Mouse (Mus musculus) embryonic facial prominence, embryonic 12.5 days (tissue): Measurements from ENCODE around the gene Col9a3. TPM values are rescaled to one million over a fixed set of nuclear protein-coding genes. Genes with fewer than 3 reads are reported as not detected.
A peak's percentile ranks its signal among the peaks of the same experiment; 100 is the strongest.

Source experiments
- ATAC-seq: fragments of 200-750 bp; cut with Nextera tagmentation; 2 replicates; pipeline ENCODE4 v1.8.0; 2017; ENCODE audit not compliant: insufficient number of reproducible peaks, insufficient read depth, low FRiP score, low TSS enrichment
- H3K27ac ChIP-seq: fragments of 300-500 bp; sonication (generic); 2 replicates; pipeline ENCODE4 v1.5.1; 2016; ENCODE audit warnings: mild to moderate bottlenecking
- H3K27me3 ChIP-seq: fragments of 300-500 bp; sonication (generic); 2 replicates; pipeline ENCODE4 v1.6.1; 2016; ENCODE audit warnings: mild to moderate bottlenecking, moderate library complexity
- H3K36me3 ChIP-seq: fragments of 300-500 bp; sonication (generic); 2 replicates; pipeline ENCODE4 v1.6.1; 2016; ENCODE audit warnings: mild to moderate bottlenecking
- H3K4me1 ChIP-seq: fragments of 300-500 bp; sonication (generic); 2 replicates; pipeline ENCODE4 v1.6.1; 2016
- H3K4me2 ChIP-seq: fragments of 300-500 bp; sonication (generic); replicated peaks from 2 replicates; pipeline ENCODE4 v1.6.1; 2016; ENCODE audit warnings: mild to moderate bottlenecking, moderate library complexity
- H3K4me3 ChIP-seq: fragments of 300-500 bp; sonication (generic); 2 replicates; pipeline ENCODE4 v1.5.1; 2016; ENCODE audit warnings: mild to moderate bottlenecking
- H3K9ac ChIP-seq: fragments of 300-500 bp; sonication (generic); 2 replicates; pipeline ENCODE4 v1.6.1; 2016; ENCODE audit warnings: mild to moderate bottlenecking, moderate library complexity
- H3K9me3 ChIP-seq: fragments of 300-500 bp; sonication (generic); 2 replicates; pipeline ENCODE4 v1.6.1; 2016; ENCODE audit warnings: mild to moderate bottlenecking, moderate library complexity
- WGBS: fragments of 180-500 bp; shearing (Covaris S2); methylation state at CpG from one replicate; pipeline ENCODE4 v1.1.7; 2016; 5-methylcytosine and 5-hydroxymethylcytosine counted together
- polyA plus RNA-seq: library from polyadenylated mRNA; unstranded; fragments of >200 nt; fragmentation: Nextera tagmentation; extraction: Ambion mirVana; gene quantifications from 2 replicates; pipeline ENCODE4 v1.2.1, GENCODE M21; 2016

Gene Col9a3
- 124 and 159 TPM in 2 replicates for polyA plus RNA-seq

DNA sequence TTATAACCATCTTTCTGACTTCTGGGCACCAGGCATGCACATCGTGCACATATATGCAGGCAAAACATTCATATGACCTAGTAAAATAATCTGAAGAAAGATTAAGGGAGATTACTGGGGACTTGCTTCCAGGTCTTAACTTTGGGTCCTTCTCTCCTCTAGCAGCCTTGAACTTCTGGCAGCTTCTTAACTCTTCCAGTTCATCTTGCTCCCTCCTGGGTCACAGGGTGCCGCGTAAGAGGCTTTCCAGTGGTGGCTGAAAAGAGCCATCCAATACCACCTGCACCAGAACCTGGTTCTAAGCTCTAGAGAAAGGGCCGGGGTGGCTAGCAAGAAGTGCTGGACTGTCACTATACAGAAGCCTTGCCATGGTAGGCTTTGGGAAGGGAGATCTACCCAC, at the start of gene Col9a3:
TSS of gene Col9a3 (plus strand) at position 301 of the 400 bp plus-strand sequence.
- peak within 1 kb of the TSS; percentile 51 for H3K9ac ChIP-seq
- H3K27me3 ChIP-seq, result peaks cover 38% of the 10 kb centered on the region
- H3K27ac ChIP-seq, result peak within 1 kb of the TSS; percentile 55
- H3K4me1 ChIP-seq, result peaks cover 22% of the 10 kb centered on the region
- ATAC-seq, result no peak
- H3K4me2 ChIP-seq, result peak within 1 kb of the TSS; percentile 63
- 43% methylated on average over 4 of the region's 4 CpGs for WGBS
- H3K9me3 ChIP-seq, result no peaks in the 10 kb centered on the region
- H3K4me3 ChIP-seq, result peak within 1 kb of the TSS; percentile 37
- H3K36me3 ChIP-seq, result peaks cover 34% of the 10 kb centered on the region

DNA sequence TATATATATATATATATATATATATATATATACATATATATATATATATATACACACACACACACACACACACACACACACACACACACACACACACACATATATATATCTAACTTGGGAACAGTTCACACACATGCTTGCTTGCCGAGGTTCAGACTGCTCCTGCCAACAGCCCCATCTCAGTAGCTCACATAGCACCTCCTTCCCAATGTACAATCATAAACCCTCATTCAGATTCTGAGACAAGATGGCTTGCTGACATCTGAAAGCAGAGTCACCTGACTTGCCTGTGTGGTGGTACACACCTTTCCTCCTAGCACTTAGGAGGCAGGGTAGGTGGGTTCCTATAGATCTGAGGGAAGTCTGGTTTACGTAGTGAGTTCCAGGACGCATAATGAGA, 45.2 kb upstream of the Col9a3 start:
- 67% methylated on average over 3 of the region's 3 CpGs for WGBS
- H3K4me3 ChIP-seq, result no peak overlapping the region
- H3K36me3 ChIP-seq, result no peaks in the 10 kb centered on the region
- H3K4me2 ChIP-seq, result no peak overlapping the region
- H3K9me3 ChIP-seq, result no peaks in the 10 kb centered on the region
- H3K9ac ChIP-seq, result no peak overlapping the region
- ATAC-seq, result no peak
- H3K27ac ChIP-seq, result no peak overlapping the region
- no peaks in the 10 kb centered on the region for H3K27me3 ChIP-seq
- H3K4me1 ChIP-seq, result peaks cover 6% of the 10 kb centered on the region

DNA sequence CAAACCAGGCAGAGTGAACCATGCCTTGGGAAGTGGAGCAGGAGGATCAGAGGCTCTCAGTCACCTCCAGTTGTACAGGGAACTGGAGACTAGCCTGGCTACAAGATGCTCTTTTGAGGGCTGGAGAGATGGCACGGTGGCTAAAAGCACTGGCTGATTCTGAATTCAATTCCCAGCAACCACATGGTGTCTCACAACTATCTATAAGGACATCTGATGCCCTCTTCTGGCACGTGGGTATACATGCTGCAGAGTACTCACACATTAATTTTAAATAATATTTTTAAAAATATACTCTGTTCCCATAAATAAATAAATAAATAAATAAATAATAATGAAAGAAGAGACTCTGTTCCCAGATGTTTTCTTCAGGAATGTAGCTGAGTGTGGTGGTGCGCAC, 42.4 kb upstream of the Col9a3 start:
- Histone ChIP-seq H3K36me3 (no peaks in the 10 kb centered on the region), H3K9ac (no peak overlapping the region), H3K27me3 (no peaks in the 10 kb centered on the region), H3K4me1 (no peaks in the 10 kb centered on the region), H3K9me3 (no peaks in the 10 kb centered on the region), H3K27ac (no peak overlapping the region), H3K4me2 (no peak overlapping the region), H3K4me3 (no peak overlapping the region)
- no peak for ATAC-seq
- WGBS, result 47% methylated on average over 3 of the region's 3 CpGs

DNA sequence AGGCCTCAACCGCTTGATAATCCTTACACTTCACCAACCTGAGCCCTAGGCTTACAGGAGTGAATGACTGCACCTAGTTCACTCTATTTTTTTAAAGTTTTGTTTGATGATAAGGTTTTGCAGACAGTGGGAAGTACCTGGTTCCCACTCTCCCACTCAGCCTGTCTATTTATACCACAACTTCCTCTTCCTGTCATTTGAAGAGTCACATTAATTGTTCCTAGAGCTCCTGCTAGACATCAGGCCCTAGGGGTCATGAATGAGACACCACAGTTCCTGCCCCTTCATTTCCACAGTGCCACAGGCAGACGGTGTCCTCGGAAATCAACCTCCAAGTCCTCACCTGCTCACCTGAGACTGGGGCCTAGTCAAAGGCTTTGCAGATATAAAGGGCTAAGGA, 41.1 kb upstream of the Col9a3 start:
- WGBS, result 64% methylated on average over 3 of the region's 3 CpGs
- no peak for ATAC-seq
- Histone ChIP-seq H3K27ac (no peak overlapping the region), H3K27me3 (no peaks in the 10 kb centered on the region), H3K4me1 (no peaks in the 10 kb centered on the region), H3K9ac (no peak overlapping the region), H3K4me2 (no peak overlapping the region), H3K9me3 (no peaks in the 10 kb centered on the region), H3K36me3 (no peaks in the 10 kb centered on the region), H3K4me3 (no peak overlapping the region)

DNA sequence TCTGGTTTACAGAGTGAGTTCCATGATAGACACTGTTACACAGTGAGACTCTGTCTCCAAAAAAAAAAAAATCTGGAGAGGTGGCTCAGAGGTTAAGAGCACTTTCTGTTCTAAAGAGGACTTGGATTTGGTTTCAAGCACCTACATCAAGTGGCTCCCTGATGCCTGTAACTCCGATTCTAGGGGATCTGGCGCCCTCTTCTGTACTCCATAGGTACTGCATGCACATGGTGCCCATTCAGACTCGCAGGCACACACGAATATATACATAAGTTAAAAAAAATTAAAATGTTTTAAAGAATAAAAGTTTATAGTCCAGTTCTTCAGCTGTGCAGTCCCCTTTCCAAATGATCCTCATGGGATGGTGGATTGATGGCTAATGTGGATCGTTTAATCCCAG, 37.3 kb upstream of the Col9a3 start:
- Histone ChIP-seq H3K9me3 (no peaks in the 10 kb centered on the region), H3K27ac (no peak overlapping the region), H3K4me2 (no peak overlapping the region), H3K27me3 (0 out of 2 replicates have a peak, but pooled peaks cover 7% of the 10 kb centered on the region), H3K9ac (no peak overlapping the region), H3K4me1 (no peaks in the 10 kb centered on the region), H3K36me3 (no peaks in the 10 kb centered on the region), H3K4me3 (no peak overlapping the region)
- 52% methylated on average over 5 of the region's 5 CpGs for WGBS
- ATAC-seq, result no peak

DNA sequence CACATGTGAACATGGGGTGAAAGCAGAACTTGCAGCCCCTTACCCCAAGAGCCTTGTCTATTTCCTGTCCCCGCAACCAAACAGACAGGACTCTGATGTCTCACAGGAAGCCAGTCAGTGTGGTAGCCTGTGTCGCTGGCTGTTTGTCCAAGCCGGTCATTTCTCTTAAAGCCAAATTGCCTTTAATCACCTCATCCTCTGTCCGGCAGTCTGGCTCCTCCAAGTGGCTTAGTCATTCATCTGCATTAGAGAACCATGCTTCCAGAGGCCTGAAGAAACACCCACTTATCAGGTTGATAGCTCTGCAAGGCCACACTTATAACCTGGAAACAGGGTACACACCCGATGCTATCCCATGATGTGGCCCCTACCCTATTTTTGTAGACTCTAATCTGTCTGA, 35.4 kb upstream of the Col9a3 start:
- WGBS, result 58% methylated on average over 5 of the region's 5 CpGs
- Histone ChIP-seq H3K4me2 (no peak overlapping the region), H3K27ac (no peak overlapping the region), H3K36me3 (no peaks in the 10 kb centered on the region), H3K4me3 (no peak overlapping the region), H3K9me3 (no peaks in the 10 kb centered on the region), H3K4me1 (no peaks in the 10 kb centered on the region), H3K27me3 (0 out of 2 replicates have a peak, but pooled peaks cover 7% of the 10 kb centered on the region), H3K9ac (no peak overlapping the region)
- ATAC-seq, result no peak

DNA sequence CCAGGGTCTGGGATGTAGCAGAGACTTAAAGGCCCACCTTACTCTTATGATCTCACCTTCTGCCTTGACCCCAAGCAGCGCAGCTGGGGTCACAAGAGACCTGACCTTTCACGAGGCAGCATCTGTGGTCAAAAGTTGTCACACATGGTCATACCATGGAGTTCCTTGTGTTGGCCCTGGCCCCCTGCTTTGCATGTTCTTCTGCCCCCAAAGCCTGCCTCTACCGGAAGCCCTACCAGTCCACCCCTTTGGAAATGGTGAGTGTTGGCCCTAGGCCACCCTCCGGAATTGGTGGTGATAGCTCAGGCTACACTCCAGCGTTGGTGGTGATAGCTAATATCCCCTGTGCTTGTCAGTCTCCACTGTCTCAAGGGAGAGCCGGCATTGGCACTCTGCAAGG, 34.3 kb upstream of the Col9a3 start:
- no peaks in the 10 kb centered on the region for H3K4me1 ChIP-seq
- H3K36me3 ChIP-seq, result no peaks in the 10 kb centered on the region
- H3K27me3 ChIP-seq, result 0 out of 2 replicates have a peak, but pooled peaks cover 7% of the 10 kb centered on the region
- ATAC-seq, result no peak
- H3K9me3 ChIP-seq, result no peaks in the 10 kb centered on the region
- H3K27ac ChIP-seq, result no peak overlapping the region
- no peak overlapping the region for H3K4me3 ChIP-seq
- no peak overlapping the region for H3K4me2 ChIP-seq
- H3K9ac ChIP-seq, result no peak overlapping the region
- 51% methylated on average over 6 of the region's 6 CpGs for WGBS

DNA sequence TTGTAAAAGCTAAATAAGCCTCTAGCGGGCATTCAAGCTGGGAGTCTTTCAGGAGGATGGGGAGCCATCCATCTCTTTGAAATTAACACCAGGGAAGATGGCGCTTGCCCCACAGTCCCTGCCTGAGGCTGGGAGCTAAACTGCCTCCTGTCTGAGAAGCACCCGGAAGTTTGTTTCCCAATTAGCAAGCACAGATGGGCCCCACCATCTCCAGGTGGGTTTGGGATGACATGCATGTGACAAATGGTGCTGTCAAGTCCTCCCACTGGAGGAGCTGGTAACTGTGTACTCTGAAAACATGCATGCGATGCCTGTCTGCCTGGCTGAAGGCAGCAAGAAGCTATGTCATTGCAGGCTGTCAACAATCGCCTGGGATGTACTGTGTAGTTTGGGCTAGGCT, 33.7 kb upstream of the Col9a3 start:
- no peaks in the 10 kb centered on the region for H3K36me3 ChIP-seq
- H3K27ac ChIP-seq, result no peak overlapping the region
- 46% methylated on average over 5 of the region's 5 CpGs for WGBS
- no peak overlapping the region for H3K4me3 ChIP-seq
- no peak for ATAC-seq
- peaks cover 4% of the 10 kb centered on the region for H3K4me1 ChIP-seq
- no peaks in the 10 kb centered on the region for H3K9me3 ChIP-seq
- no peak overlapping the region for H3K4me2 ChIP-seq
- 0 out of 2 replicates have a peak, but pooled peaks cover 7% of the 10 kb centered on the region for H3K27me3 ChIP-seq
- H3K9ac ChIP-seq, result no peak overlapping the region

DNA sequence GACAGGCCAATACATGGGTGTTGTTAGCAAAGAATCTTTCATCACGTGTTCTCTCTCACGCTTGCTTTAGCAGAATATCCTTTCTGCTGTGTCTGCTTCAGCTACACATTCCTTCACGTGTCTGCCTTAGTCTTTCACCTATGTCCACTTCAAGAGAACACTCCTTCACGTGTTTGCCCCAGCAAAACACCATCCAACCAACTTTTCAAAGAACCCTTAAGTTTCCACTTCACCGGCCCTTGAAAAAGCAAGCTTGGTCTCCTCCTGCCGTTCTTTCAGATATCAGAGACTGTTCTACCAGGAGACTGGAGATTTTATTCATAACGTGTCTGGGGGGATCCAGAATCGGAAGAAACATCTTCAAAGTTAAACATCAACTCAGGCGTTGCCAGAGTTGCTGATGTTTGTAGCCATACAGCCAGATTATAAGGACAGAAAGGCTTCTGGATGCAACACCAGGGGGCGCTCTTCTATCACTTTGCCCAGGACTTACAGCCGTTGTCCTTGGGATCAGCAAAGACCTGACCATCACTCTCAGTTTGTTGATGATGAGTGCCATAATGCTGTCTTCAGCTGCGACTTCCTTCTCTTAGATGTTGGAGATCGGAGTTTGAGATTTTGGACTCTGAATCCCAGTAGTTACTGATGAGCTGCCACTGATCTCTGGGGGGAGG, 31.2 kb upstream of the Col9a3 start:
- no peak overlapping the region for H3K27ac ChIP-seq
- H3K4me1 ChIP-seq, result peaks cover 12% of the 10 kb centered on the region
- no peaks in the 10 kb centered on the region for H3K36me3 ChIP-seq
- H3K9me3 ChIP-seq, result no peaks in the 10 kb centered on the region
- ATAC-seq, result no peak
- no peak overlapping the region for H3K4me2 ChIP-seq
- WGBS, result 36% methylated on average over 13 of the region's 13 CpGs
- H3K4me3 ChIP-seq, result no peak overlapping the region
- H3K27me3 ChIP-seq, result 0 out of 2 replicates have a peak, but pooled peaks cover 10% of the 10 kb centered on the region
- no peak overlapping the region for H3K9ac ChIP-seq

DNA sequence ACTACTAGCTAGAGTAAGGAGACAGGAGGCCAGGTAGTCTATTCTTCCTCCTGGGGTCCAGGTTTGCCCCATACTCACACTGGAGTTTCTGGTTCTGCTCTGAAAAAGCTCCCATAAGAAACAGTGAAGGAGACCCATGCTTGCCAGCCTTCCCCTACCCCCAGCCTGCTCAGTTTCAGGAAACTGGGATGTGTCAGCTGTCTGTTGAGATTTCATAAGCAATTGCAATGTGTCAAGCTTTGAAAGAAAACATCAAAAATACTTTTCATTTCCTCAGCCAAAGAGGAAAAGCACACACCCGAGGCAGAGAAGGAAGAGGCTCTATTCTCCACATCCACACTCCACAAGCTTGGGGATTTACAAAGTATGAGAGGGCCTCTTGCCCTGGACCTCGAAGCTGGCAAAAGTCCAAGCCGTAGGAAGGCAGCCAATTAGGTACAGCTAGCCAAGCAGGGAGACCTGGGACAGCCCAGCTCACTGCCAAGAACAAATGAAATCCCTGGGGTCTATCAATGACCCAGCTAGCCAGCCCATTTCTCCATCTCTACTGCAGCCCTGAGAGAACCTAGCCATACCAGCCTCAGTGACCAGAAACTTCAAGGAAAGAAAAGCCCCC, 28.5 kb upstream of the Col9a3 start:
- H3K9me3 ChIP-seq, result no peaks in the 10 kb centered on the region
- H3K4me2 ChIP-seq, result no peak overlapping the region
- H3K27me3 ChIP-seq, result 0 out of 2 replicates have a peak, but pooled peaks cover 5% of the 10 kb centered on the region
- H3K4me3 ChIP-seq, result no peak overlapping the region
- ATAC-seq, result 0 out of 2 replicates have a peak, but pooled peaks have one; percentile 41
- WGBS, result 37% methylated on average over 3 of the region's 3 CpGs
- no peaks in the 10 kb centered on the region for H3K36me3 ChIP-seq
- no peak overlapping the region for H3K9ac ChIP-seq
- peaks cover 12% of the 10 kb centered on the region for H3K4me1 ChIP-seq
- H3K27ac ChIP-seq, result peak overlapping the region; percentile 57; the same call in 1 of the 2 replicates

DNA sequence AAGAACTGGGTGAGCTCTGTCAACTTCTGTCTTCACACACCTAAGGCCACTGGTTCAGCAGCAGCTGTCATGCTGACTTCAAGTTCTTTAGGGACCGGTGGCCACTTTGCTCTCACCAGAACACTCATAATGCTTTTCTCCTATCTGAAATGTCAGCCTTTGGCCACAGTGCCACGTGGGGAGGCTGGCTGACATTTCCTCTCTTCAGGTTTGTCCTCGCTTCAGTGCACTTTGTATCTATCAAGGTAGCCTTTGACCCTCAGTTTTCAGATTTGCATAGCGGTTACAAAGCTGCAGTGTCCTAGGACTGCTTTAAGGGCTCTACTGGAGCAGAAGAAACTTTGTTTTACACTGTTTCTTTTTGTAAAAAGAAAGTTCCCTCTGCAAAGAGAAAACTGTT, 21.1 kb upstream of the Col9a3 start:
- ATAC-seq, result no peak

DNA sequence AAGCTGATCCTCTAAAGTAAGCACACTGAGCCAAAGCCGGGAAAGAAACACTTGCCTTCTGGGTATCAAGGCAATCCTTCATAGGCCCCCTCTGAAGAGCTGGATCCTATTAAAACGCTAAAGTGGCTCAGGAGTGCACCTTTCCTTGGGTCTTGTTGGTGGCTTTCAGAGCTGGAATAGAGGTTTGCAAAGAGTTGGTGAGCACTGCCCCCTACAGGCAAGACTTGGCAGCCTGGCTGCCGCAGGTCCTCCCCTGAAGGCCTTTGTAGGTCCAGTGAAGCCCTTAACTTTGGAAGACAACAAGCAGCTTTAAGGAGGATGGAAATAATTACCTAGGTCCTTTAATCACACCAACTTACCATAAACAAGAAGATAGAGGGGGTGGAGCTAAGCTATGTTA, 18.9 kb upstream of the Col9a3 start:
- ATAC-seq, result no peak
- H3K36me3 ChIP-seq, result no peaks in the 10 kb centered on the region
- no peak overlapping the region for H3K27ac ChIP-seq
- 6% methylated on average over 3 of the region's 3 CpGs for WGBS
- no peak overlapping the region for H3K9ac ChIP-seq
- H3K27me3 ChIP-seq, result 0 out of 2 replicates have a peak, but pooled peaks cover 5% of the 10 kb centered on the region
- H3K4me2 ChIP-seq, result no peak overlapping the region
- no peak overlapping the region for H3K4me3 ChIP-seq
- H3K9me3 ChIP-seq, result no peaks in the 10 kb centered on the region
- H3K4me1 ChIP-seq, result peaks cover 7% of the 10 kb centered on the region

More for the DNA sequence above, 21.1 kb upstream of the Col9a3 start:
- Histone ChIP-seq H3K27ac (no peak overlapping the region), H3K36me3 (no peaks in the 10 kb centered on the region), H3K9ac (no peak overlapping the region), H3K4me2 (no peak overlapping the region), H3K27me3 (0 out of 2 replicates have a peak, but pooled peaks cover 5% of the 10 kb centered on the region), H3K4me1 (no peaks in the 10 kb centered on the region), H3K9me3 (no peaks in the 10 kb centered on the region), H3K4me3 (no peak overlapping the region)
- 53% methylated on average over 4 of the region's 4 CpGs for WGBS
